Mouse (Mus musculus) retina, adult 2 months (tissue): ENCODE measurements around the gene Chchd5.

ENCODE experiments used
- DNase-seq: peaks from one replicate; pipeline ENCODE4 v3.0.0-alpha.2; 2012; ENCODE audit warnings: low read depth, low spot score

The Chchd5 gene

GRCm38 (mm10) chr2:129129412-129129929 lies at the start of gene Chchd5:
TSS of gene Chchd5 (plus strand) at chr2:129129700.
- peak; percentile 93 for DNase-seq

- DNase-seq, result no peak
These were observed 48.4 kb upstream of the Chchd5 start for GRCm38 (mm10) chr2:129081097-129081496.

GRCm38 (mm10) chr2:129083514-129083913 lies 46.0 kb upstream of the Chchd5 start:
- no peak for DNase-seq

GRCm38 (mm10) chr2:129084959-129085358 lies 44.5 kb upstream of the Chchd5 start:
- no peak for DNase-seq

- DNase-seq, result no peak
These were observed 42.0 kb upstream of the Chchd5 start for GRCm38 (mm10) chr2:129087520-129087919.

GRCm38 (mm10) chr2:129090370-129090769 lies 39.1 kb upstream of the Chchd5 start:
- DNase-seq, result no peak

- DNase-seq, result no peak
These were observed 36.7 kb upstream of the Chchd5 start for GRCm38 (mm10) chr2:129092810-129093209.

- no peak for DNase-seq
These were observed 35.4 kb upstream of the Chchd5 start for GRCm38 (mm10) chr2:129093926-129094724.

- peak; percentile 85 for DNase-seq
These were observed 28.7 kb upstream of the Chchd5 start, which contains the start of gene Polr1b for GRCm38 (mm10) chr2:129100784-129101310. TSS of gene Polr1b (plus strand) at chr2:129100995.

- no peak for DNase-seq
These were observed 16.6 kb upstream of the Chchd5 start for GRCm38 (mm10) chr2:129112924-129113323.

GRCm38 (mm10) chr2:129115706-129116367 lies 13.7 kb upstream of the Chchd5 start:
- no peak for DNase-seq

GRCm38 (mm10) chr2:129116368-129116739 lies 13.1 kb upstream of the Chchd5 start:
- no peak for DNase-seq

GRCm38 (mm10) chr2:129118061-129118460 lies 11.4 kb upstream of the Chchd5 start:
- no peak for DNase-seq

- DNase-seq, result no peak
These were observed 7.5 kb upstream of the Chchd5 start for GRCm38 (mm10) chr2:129121986-129122385.

- DNase-seq, result no peak
These were observed 566 bp downstream of the Chchd5 start for GRCm38 (mm10) chr2:129129987-129130545.

- DNase-seq, result no peak
These were observed 1.3 kb downstream of the Chchd5 start for GRCm38 (mm10) chr2:129130776-129131175.

- DNase-seq, result no peak
These were observed 2.7 kb downstream of the Chchd5 start for GRCm38 (mm10) chr2:129132231-129132630.

GRCm38 (mm10) chr2:129133006-129133805 lies 3.7 kb downstream of the Chchd5 start:
- no peak for DNase-seq

- DNase-seq, result no peak
These were observed 10.4 kb downstream of the Chchd5 start for GRCm38 (mm10) chr2:129139906-129140305.

GRCm38 (mm10) chr2:129148836-129149235 lies 19.3 kb downstream of the Chchd5 start:
- no peak for DNase-seq

GRCm38 (mm10) chr2:129150386-129150785 lies 20.9 kb downstream of the Chchd5 start:
- DNase-seq, result no peak
